16 mouse cellular contexts compared by ENCODE assay signal in genomic region chr12:52939324-52939946, GRCm38 (mm10).
DNase-seq lines count a peak whose midpoint lies in the region; ATAC-seq and TF ChIP-seq lines count a peak whose summit lies in the region.
"Had no signal": no experiment of that assay in that cellular context is flagged by ENCODE, and none has a peak within 500 bp of the region (broad histone marks: within the 10 kb centered on the region; RNA-seq: fewer than 3 reads in every experiment).

No protein-coding gene starts in this region.

- no peak overlapping the region for H3K27ac ChIP-seq in forebrain, embryonic 16.5 days (ENCODE audit: low read length)
- no peak overlapping the region for H3K27ac ChIP-seq in forebrain, postnatal 0 days (ENCODE audit: low read depth, low read length)
- no peak overlapping the region for H3K27ac ChIP-seq in intestine, embryonic 15.5 days
- H3K27ac ChIP-seq: hindbrain, embryonic 15.5 days; kidney, embryonic 15.5 days; midbrain, embryonic 12.5 days; neural tube, embryonic 12.5 days had no signal

- H3K4me1 ChIP-seq in forebrain, embryonic 16.5 days (replicated peaks; ENCODE audit: control insufficient read depth, insufficient read depth, low read length): peaks cover 18% of the 10 kb centered on the region
- no peaks in the 10 kb centered on the region; the same call in 1 of the 2 replicates for H3K4me1 ChIP-seq in forebrain, postnatal 0 days (ENCODE audit: insufficient read depth)
- H3K4me1 ChIP-seq in intestine, embryonic 15.5 days (replicated peaks): no peaks in the 10 kb centered on the region
- H3K4me1 ChIP-seq: kidney, embryonic 15.5 days; midbrain, embryonic 12.5 days; neural tube, embryonic 12.5 days had no signal

- H3K9ac ChIP-seq in forebrain, embryonic 16.5 days (replicated peaks; ENCODE audit: low read depth, low read length): no peak overlapping the region
- no peak overlapping the region for H3K9ac ChIP-seq in forebrain, postnatal 0 days
- H3K9ac ChIP-seq in intestine, embryonic 15.5 days: no peak overlapping the region
- H3K9ac ChIP-seq: hindbrain, embryonic 15.5 days; kidney, embryonic 15.5 days; midbrain, embryonic 12.5 days; neural tube, embryonic 12.5 days had no signal

- H3K27me3 ChIP-seq in forebrain, embryonic 16.5 days (replicated peaks; ENCODE audit: control insufficient read depth, insufficient read depth, low read length): no peaks in the 10 kb centered on the region
- H3K27me3 ChIP-seq in forebrain, postnatal 0 days (ENCODE audit: insufficient read depth, low read length): no peaks in the 10 kb centered on the region
- H3K27me3 ChIP-seq in intestine, embryonic 15.5 days (replicated peaks): no peaks in the 10 kb centered on the region
- H3K27me3 ChIP-seq: hindbrain, embryonic 15.5 days; kidney, embryonic 15.5 days; midbrain, embryonic 12.5 days; neural tube, embryonic 12.5 days; Patski had no signal

- no peak overlapping the region for H3K4me3 ChIP-seq in forebrain, embryonic 16.5 days (replicated peaks; ENCODE audit: low read length)
- H3K4me3 ChIP-seq in forebrain, postnatal 0 days (ENCODE audit: low read depth, low read length): no peak overlapping the region
- no peak overlapping the region for H3K4me3 ChIP-seq in intestine, embryonic 15.5 days (replicated peaks)
- H3K4me3 ChIP-seq: hindbrain, embryonic 15.5 days; kidney, embryonic 15.5 days; midbrain, embryonic 12.5 days; neural tube, embryonic 12.5 days had no signal

- 74% methylated on average over 15 of the region's 15 CpGs for WGBS in forebrain, embryonic 16.5 days
- 65% methylated on average over 15 of the region's 15 CpGs for WGBS in forebrain, postnatal 0 days
- 77% methylated on average over 15 of the region's 15 CpGs for WGBS in intestine, embryonic 15.5 days

- peak; percentile 26; the same call in 1 of the 2 replicates for ATAC-seq in forebrain, embryonic 16.5 days
- ATAC-seq in forebrain, postnatal 0 days: no peak
- ATAC-seq in intestine, embryonic 15.5 days: no peak
- ATAC-seq: Patski had no signal

- H3K36me3 ChIP-seq in forebrain, embryonic 16.5 days (ENCODE audit: control insufficient read depth, insufficient read depth): no peaks in the 10 kb centered on the region
- no peaks in the 10 kb centered on the region for H3K36me3 ChIP-seq in forebrain, postnatal 0 days (ENCODE audit: insufficient read depth)
- no peaks in the 10 kb centered on the region for H3K36me3 ChIP-seq in intestine, embryonic 15.5 days
- H3K36me3 ChIP-seq: hindbrain, embryonic 15.5 days; kidney, embryonic 15.5 days; midbrain, embryonic 12.5 days; neural tube, embryonic 12.5 days had no signal

- H3K4me2 ChIP-seq in forebrain, embryonic 16.5 days (ENCODE audit: low read length): no peak overlapping the region
- no peak overlapping the region for H3K4me2 ChIP-seq in forebrain, postnatal 0 days (ENCODE audit: low read depth)
- H3K4me2 ChIP-seq in intestine, embryonic 15.5 days (replicated peaks): no peak overlapping the region
- H3K4me2 ChIP-seq: hindbrain, embryonic 15.5 days; kidney, embryonic 15.5 days; midbrain, embryonic 12.5 days; neural tube, embryonic 12.5 days had no signal

- DNase-seq in forebrain, postnatal 0 days: no peak
- DNase-seq in B cell, adult 2 months: peak; percentile 15 to 20
- DNase-seq in embryo, embryonic 9.5 days (ENCODE audit: extremely low spot score): peak; percentile 19
- DNase-seq in naive thymus-derived CD4-positive, alpha-beta T cell, adult 2 months (ENCODE audit: low read depth): peak; percentile 5
- DNase-seq in gastrocnemius, postnatal 36 days: no peak
- DNase-seq in left cerebral cortex, postnatal 4 days: no peak
- DNase-seq: adrenal gland, adult 8-10 months; gastrocnemius, postnatal 25 days; right cerebral cortex, adult 18-20 months had no signal

- no peak for TF ChIP-seq CTCF in forebrain, postnatal 0 days (IDR thresholded peaks at IDR 0.05; ENCODE audit: low read depth)

- intact Hi-C loops in gastrocnemius, postnatal 36 days (cut with DNase I): no loop called here
- intact Hi-C loops in left cerebral cortex, postnatal 4 days (cut with DNase I): no loop called here

- no peaks in the 10 kb centered on the region for H3K9me3 ChIP-seq in forebrain, embryonic 16.5 days (ENCODE audit: control insufficient read depth, low read length)
- no peaks in the 10 kb centered on the region for H3K9me3 ChIP-seq in forebrain, postnatal 0 days (ENCODE audit: low read length)
- no peaks in the 10 kb centered on the region for H3K9me3 ChIP-seq in intestine, embryonic 15.5 days
- H3K9me3 ChIP-seq: hindbrain, embryonic 15.5 days; kidney, embryonic 15.5 days; neural tube, embryonic 12.5 days had no signal

Comparison
In these comparisons a context has a peak if more than half of its experiments do, and no peak if none do; other contexts are left out.
1. DNase-seq: peak in B cell, adult 2 months (2 of 2), embryo, embryonic 9.5 days (single experiment) and naive thymus-derived CD4-positive, alpha-beta T cell, adult 2 months (single experiment); none in forebrain, postnatal 0 days (single experiment), gastrocnemius, postnatal 36 days (0 of 2) and left cerebral cortex, postnatal 4 days (single experiment).